Mouse (Mus musculus): ENCODE measurements around the gene Slc35g2.

- TF ChIP-seq POLR2A (IDR thresholded peaks at IDR 0.05; ENCODE audit: control insufficient read depth, extremely low read depth, insufficient read depth, low read length, poor library complexity) (no peak), CTCF (IDR thresholded peaks at IDR 0.05; ENCODE audit: borderline replicate concordance, control insufficient read depth, extremely low read depth, insufficient read depth, low read length, poor library complexity) (no peak)
Observed at GRCm38 (mm10) chr9:100522029-100522428, 48.9 kb downstream of the Slc35g2 start.
